Mouse (Mus musculus): Measurements from ENCODE around the gene Wscd1.

Wscd1 gene

GRCm38 (mm10) chr11:71822031-71822430 lies 72.3 kb downstream of the Wscd1 start:
- DNase-seq (ENCODE audit: low spot score): no peak

GRCm38 (mm10) chr11:71824971-71825370 lies 75.3 kb downstream of the Wscd1 start:
- DNase-seq (ENCODE audit: low spot score): no peak

All from ovary, adult 18-20 months (tissue).